Mouse (Mus musculus): ENCODE data around the gene Usp7. TPM values are rescaled to one million over a fixed set of nuclear protein-coding genes. Genes with fewer than 3 reads are reported as not detected.
A peak's percentile ranks its signal among the peaks of the same experiment; 100 is the strongest.

The Usp7 gene
- polyA plus RNA-seq, 1 experiment from 2014 or later: 26.7 TPM

DNA sequence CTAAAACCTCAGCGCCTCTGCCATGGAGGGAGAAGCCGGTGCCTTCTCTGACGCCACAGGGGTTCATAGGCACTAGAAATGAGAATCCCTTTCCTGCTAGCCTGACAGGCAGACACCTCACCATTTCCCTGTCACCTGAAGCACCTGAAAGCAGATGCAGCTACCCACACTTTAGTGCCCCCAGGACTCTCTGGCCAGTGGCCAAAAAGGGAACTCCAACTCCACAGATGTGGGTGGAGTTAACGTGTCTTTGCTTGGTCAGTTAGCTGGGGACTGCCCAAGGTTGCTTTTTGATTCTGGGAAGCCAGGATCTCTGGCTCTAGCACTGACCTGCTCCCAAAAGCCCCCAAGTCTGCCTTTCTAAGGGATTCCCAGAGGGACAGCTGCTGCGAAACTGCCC, 122.7 kb downstream of the Usp7 start:
- no peak for ATAC-seq (ENCODE audit: insufficient read depth, low FRiP score, low read depth)
- Histone ChIP-seq H3K36me3 (no peaks in the 10 kb centered on the region), H3K4me1 (peaks cover 45% of the 10 kb centered on the region), H3K27me3 (replicated peaks) (no peaks in the 10 kb centered on the region), H3K4me2 (peak overlapping the region; percentile 81), H3K4me3 (replicated peaks) (peak overlapping the region; percentile 78; the same call in 1 of the 2 replicates), H3K27ac (0 out of 2 replicates have a peak overlapping the region, but pooled peaks have one; percentile 32), H3K9ac (no peak overlapping the region), H3K9me3 (no peaks in the 10 kb centered on the region)
- 63% methylated on average over 5 of the region's 5 CpGs for WGBS

DNA sequence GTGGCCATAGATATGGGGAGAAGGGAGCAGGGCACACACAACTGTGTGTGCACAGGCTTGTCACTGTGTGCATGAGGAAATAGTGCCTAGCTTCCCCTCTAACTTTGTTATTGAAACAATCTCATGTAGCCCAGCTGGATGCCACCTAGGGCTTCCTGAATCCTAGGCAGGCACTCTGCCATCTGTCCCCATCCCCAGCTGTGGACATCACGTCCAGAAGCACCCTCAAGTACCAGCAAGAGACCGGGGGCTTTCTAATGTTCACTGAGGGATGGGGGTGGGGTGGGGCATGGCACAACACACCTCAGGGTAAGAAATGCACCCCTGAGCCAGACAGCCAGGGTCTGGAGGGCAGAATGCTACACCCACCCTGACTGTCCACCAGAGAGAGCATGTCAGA, 123.7 kb downstream of the Usp7 start:
- peaks cover 45% of the 10 kb centered on the region for H3K4me1 ChIP-seq
- H3K27me3 ChIP-seq (replicated peaks): no peaks in the 10 kb centered on the region
- H3K27ac ChIP-seq: no peak overlapping the region
- no peaks in the 10 kb centered on the region for H3K36me3 ChIP-seq
- 88% methylated on average over 2 of the region's 2 CpGs for WGBS
- no peak overlapping the region for H3K9ac ChIP-seq
- ATAC-seq (ENCODE audit: insufficient read depth, low FRiP score, low read depth): no peak
- H3K9me3 ChIP-seq: no peaks in the 10 kb centered on the region
- no peak overlapping the region for H3K4me2 ChIP-seq
- H3K4me3 ChIP-seq (replicated peaks): no peak overlapping the region

DNA sequence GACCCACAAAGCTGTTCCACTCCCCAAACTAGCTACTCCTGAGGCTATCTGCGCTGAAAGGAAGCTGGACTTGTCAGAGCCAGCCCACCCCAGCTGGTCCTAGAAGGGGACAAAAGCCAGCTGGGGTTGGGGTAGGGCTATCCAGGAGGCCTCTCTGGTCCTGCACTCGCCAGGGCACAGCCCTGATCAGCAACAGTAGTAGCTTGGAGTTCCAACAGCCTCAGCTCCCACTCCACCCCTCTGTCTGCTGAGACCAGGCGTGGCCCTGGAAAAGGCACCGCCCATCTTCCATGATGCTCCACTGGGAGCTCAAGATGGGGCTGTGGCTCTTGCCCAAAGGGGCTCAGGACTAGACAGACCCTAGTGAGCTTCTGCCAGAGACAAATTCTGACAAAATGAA, 124.3 kb downstream of the Usp7 start:
- Histone ChIP-seq H3K9ac (no peak overlapping the region), H3K9me3 (no peaks in the 10 kb centered on the region), H3K4me2 (no peak overlapping the region), H3K4me1 (peaks cover 45% of the 10 kb centered on the region), H3K27me3 (replicated peaks) (no peaks in the 10 kb centered on the region), H3K27ac (no peak overlapping the region), H3K36me3 (no peaks in the 10 kb centered on the region), H3K4me3 (replicated peaks) (no peak overlapping the region)
- ATAC-seq (ENCODE audit: insufficient read depth, low FRiP score, low read depth): no peak
- 64% methylated on average over 4 of the region's 4 CpGs for WGBS

DNA sequence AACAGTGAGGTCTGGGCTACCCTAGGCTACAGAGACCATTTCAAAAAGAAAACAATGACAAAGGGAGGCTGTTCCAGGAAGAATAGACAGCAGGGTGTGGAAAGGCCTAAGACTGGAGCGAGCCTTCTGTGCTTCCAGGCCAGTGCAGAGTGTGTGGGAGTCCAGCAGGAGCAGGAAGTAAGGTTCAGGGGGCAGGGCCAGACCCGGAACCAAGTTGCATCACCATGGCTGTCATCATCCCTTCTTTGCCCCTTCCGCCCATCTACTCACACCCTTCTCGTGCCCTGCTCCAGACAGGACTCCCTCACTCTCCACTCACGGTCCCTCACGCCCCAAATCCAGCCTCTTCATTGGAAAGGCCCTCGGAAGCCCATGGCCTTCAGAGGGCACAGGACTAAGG, 124.8 kb downstream of the Usp7 start:
- no peak for ATAC-seq (ENCODE audit: insufficient read depth, low FRiP score, low read depth)
- Histone ChIP-seq H3K4me2 (no peak overlapping the region), H3K9me3 (no peaks in the 10 kb centered on the region), H3K4me1 (peaks cover 45% of the 10 kb centered on the region), H3K9ac (no peak overlapping the region), H3K4me3 (replicated peaks) (no peak overlapping the region), H3K36me3 (no peaks in the 10 kb centered on the region), H3K27me3 (replicated peaks) (no peaks in the 10 kb centered on the region), H3K27ac (no peak overlapping the region)
- WGBS: 71% methylated on average over 7 of the region's 7 CpGs

DNA sequence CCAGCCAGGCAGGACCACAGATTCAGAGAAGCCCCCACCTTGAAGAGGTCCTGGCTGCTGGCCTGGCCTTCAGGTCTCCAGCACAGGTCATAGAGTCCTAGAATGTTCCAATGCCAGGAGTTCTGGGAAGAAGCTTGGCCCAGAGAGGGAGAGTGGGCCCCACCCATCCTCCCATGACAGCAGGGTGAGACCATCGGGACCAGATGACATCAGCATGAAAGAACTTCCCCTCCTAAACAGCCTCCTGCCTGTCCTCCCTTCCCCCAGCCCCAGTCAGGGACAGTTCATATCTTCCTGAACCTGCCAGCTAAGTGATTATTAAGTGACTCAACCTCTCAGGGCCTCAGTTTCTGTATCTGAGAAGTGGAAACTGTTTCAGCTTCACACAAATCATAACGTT, 125.7 kb downstream of the Usp7 start:
- Histone ChIP-seq H3K9me3 (no peaks in the 10 kb centered on the region), H3K27ac (no peak overlapping the region), H3K4me2 (no peak overlapping the region), H3K4me3 (replicated peaks) (no peak overlapping the region), H3K4me1 (peaks cover 45% of the 10 kb centered on the region), H3K27me3 (replicated peaks) (no peaks in the 10 kb centered on the region), H3K36me3 (peaks cover 2% of the 10 kb centered on the region; the same call in 1 of the 2 replicates), H3K9ac (no peak overlapping the region)
- 44% methylated on average over 2 of the region's 2 CpGs for WGBS
- ATAC-seq (ENCODE audit: insufficient read depth, low FRiP score, low read depth): no peak

DNA sequence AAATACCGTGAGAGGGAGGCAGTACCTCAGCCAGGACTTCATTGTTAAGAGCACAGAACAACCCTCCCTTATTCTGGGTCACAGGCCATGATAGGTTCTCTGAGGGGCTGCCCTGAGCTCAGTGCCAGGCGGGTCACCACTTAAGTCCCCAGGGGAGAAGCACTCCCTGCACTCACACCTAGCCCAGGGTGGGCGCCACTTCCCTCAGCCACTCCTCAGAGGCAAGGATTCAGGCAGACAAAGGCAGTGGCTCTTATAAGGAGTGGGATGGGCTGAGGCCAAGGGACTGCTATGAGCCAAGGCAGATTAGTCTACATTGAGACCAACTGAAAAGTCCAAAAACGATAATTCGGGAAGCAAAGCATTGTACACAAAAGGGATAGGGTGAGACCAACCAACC, 126.7 kb downstream of the Usp7 start:
- no peak for ATAC-seq (ENCODE audit: insufficient read depth, low FRiP score, low read depth)
- H3K9ac ChIP-seq: no peak overlapping the region
- H3K4me2 ChIP-seq: no peak overlapping the region
- no peaks in the 10 kb centered on the region for H3K27me3 ChIP-seq (replicated peaks)
- no peak overlapping the region for H3K27ac ChIP-seq
- 80% methylated on average over 5 of the region's 5 CpGs for WGBS
- no peak overlapping the region for H3K4me3 ChIP-seq (replicated peaks)
- H3K4me1 ChIP-seq: peaks cover 36% of the 10 kb centered on the region
- no peaks in the 10 kb centered on the region for H3K9me3 ChIP-seq
- peaks cover 6% of the 10 kb centered on the region; the same call in 1 of the 2 replicates for H3K36me3 ChIP-seq

DNA sequence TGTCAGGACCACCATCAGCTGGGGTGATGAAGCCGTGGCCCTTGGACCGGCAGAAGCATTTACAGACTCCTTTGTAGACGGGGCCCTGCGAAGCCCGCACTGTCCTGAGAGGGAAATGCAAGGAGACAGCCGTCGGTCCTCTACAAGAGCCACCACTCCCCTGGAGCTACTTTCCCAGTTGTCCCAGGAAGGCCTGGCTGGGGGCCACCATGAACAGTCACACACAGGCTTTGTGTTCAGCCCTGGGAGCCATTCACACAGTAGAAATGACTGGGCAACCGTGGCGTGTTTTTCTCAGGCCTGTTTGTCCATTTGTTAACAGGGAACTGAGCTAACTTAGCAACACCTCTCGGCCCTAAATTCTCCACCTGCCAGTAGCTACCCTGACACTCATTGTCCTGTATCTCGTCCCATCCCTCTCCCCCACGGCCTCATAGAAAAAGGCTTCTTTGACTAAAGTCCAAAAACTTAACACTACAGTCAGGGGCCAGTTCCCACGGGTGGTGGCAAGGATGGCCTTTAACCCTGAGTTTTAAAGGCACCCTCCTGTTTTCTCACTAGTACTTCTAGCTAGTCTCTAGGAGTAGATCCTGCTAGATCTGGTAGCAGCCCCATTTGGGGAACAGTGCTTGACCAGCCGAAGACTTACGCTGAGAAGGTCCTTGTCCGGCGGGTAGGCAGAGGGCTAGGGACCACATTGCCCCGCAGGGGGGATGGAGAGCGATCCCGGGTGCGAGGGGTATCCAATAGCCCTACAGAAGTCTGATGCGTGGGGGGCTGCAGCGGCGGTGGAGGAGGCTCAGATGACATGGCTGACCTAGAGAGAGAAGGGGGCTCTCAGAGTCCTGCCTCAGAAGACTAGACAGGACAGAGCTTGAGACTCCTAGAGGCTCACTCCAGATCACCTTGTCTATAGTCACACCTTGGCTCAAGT, 128.2 kb downstream of the Usp7 start:
- peaks cover 13% of the 10 kb centered on the region; the same call in 1 of the 2 replicates for H3K36me3 ChIP-seq
- H3K27me3 ChIP-seq (replicated peaks): no peaks in the 10 kb centered on the region
- peaks cover 22% of the 10 kb centered on the region for H3K4me1 ChIP-seq
- ATAC-seq (ENCODE audit: insufficient read depth, low FRiP score, low read depth): no peak
- no peak overlapping the region for H3K4me2 ChIP-seq
- no peak overlapping the region for H3K4me3 ChIP-seq (replicated peaks)
- H3K9ac ChIP-seq: no peak overlapping the region
- WGBS: 85% methylated on average over 24 of the region's 24 CpGs
- H3K27ac ChIP-seq: no peak overlapping the region
- no peaks in the 10 kb centered on the region for H3K9me3 ChIP-seq

DNA sequence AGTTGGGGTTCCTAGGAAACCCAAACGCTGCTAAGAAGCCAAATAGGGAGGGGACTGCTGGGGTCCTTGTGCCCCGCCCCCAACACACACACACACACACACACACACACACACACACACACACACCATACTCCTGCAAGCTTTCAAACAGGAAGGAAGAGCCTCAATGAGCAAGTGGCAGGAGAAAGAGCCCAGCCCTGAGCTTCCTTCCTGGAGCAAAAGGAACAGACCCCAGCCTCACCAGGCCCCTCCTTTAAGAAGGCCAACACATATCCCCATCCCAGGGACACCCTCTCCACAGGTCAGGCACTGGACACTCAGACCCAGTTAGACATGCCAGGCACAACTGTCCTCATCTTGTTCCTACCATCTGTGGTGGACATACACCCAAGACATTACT, 129.1 kb downstream of the Usp7 start:
- 44% methylated on average over 2 of the region's 2 CpGs for WGBS
- Histone ChIP-seq H3K9me3 (no peaks in the 10 kb centered on the region), H3K9ac (no peak overlapping the region), H3K27ac (no peak overlapping the region), H3K4me1 (peaks cover 14% of the 10 kb centered on the region), H3K4me2 (no peak overlapping the region), H3K36me3 (peaks cover 17% of the 10 kb centered on the region; the same call in 1 of the 2 replicates), H3K4me3 (replicated peaks) (no peak overlapping the region), H3K27me3 (replicated peaks) (no peaks in the 10 kb centered on the region)
- no peak for ATAC-seq (ENCODE audit: insufficient read depth, low FRiP score, low read depth)

DNA sequence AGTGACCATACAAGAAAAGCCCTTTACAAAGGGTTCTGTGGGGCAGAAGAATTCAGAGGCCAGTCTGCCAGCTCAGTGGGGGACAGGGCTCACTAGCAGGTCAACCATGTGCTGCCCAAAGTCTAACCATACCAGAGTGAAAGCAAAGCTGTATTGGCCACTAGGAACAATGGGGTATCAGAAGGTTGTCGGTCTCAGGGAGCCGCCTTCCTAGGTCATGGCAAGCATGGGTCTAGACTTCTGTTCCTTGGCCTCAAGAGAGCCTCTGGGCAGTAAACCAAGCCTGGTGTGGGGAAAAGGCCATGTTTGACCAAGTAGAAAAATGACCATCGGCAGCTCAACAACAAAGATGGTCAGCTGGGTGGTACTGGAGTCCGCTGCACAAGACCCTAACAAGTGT, 133.3 kb downstream of the Usp7 start:
- Histone ChIP-seq H3K4me2 (no peak overlapping the region), H3K36me3 (peaks cover 43% of the 10 kb centered on the region), H3K4me3 (replicated peaks) (no peak overlapping the region), H3K27ac (no peak overlapping the region), H3K9me3 (no peaks in the 10 kb centered on the region), H3K27me3 (replicated peaks) (no peaks in the 10 kb centered on the region), H3K4me1 (no peaks in the 10 kb centered on the region), H3K9ac (no peak overlapping the region)
- no peak for ATAC-seq (ENCODE audit: insufficient read depth, low FRiP score, low read depth)
- 89% methylated on average over 4 of the region's 4 CpGs for WGBS

DNA sequence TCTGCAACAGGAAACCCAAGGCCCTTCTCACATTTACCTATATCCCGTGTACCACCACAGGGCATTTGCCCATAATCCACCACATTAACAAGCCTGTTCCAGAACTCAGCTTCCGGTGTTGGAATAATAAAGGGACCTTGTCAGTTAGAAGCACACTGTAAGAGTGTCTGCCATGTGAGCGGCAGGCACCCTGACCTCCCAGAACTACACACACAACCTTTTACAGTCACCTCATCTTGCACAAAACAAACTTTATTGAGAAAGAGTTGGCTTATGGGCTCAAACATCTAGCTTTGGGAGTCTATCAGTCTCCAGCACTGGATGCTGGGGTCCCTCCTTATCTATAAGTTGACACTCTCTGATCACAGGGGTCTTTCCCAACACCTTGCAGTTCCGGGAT, 133.8 kb downstream of the Usp7 start:
- WGBS: 77% methylated on average over 4 of the region's 4 CpGs
- no peak for ATAC-seq (ENCODE audit: insufficient read depth, low FRiP score, low read depth)
- peaks cover 46% of the 10 kb centered on the region for H3K36me3 ChIP-seq

DNA sequence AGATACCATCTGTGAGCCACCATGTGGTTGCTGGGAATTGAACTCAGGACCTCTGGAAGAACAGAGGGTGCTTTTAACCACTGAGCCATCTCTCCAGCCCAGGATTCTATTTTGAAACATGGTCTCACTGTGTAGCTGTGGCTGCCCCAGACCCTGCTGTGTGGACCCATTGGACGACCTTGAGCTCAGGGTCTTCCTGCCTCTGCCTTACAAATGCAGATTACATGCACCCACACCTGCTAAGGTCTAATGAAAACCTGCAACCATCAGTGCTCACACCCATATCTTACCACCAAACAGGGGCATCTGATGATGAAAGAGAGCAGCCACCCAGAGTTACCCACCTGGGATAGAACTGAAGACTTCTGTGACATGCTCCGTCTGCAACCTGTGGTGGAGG, 135.9 kb downstream of the Usp7 start:
- peaks cover 62% of the 10 kb centered on the region for H3K36me3 ChIP-seq
- H3K4me1 ChIP-seq: no peaks in the 10 kb centered on the region
- no peak for ATAC-seq (ENCODE audit: insufficient read depth, low FRiP score, low read depth)
- no peaks in the 10 kb centered on the region for H3K27me3 ChIP-seq (replicated peaks)
- no peak overlapping the region for H3K4me2 ChIP-seq
- no peak overlapping the region for H3K27ac ChIP-seq
- 69% methylated on average over 2 of the region's 2 CpGs for WGBS
- no peaks in the 10 kb centered on the region for H3K9me3 ChIP-seq
- no peak overlapping the region for H3K4me3 ChIP-seq (replicated peaks)
- H3K9ac ChIP-seq: no peak overlapping the region

More for the DNA sequence above, 133.8 kb downstream of the Usp7 start:
- no peaks in the 10 kb centered on the region for H3K4me1 ChIP-seq
- H3K9me3 ChIP-seq: no peaks in the 10 kb centered on the region
- H3K9ac ChIP-seq: no peak overlapping the region
- no peak overlapping the region for H3K4me3 ChIP-seq (replicated peaks)
- H3K27me3 ChIP-seq (replicated peaks): no peaks in the 10 kb centered on the region
- H3K4me2 ChIP-seq: no peak overlapping the region
- H3K27ac ChIP-seq: no peak overlapping the region

DNA sequence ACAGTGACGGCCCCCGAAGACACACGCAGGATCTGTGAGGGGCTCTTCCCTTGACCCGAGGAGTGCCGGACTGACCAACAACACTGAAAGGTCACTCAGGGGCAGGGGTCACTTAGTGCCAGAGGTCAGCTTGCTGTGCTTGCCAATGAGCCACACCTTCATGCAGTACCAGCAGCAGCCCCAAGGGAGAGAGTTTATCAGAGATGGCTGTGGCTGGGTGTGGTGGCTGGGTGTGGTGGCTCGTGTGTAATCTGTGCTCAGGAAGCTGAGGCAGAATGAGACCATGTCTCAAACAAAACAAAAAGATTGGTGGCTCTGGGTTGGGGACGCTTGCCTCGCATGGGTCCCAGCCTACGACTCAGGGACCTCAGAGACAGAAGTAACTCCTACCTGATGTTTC, 136.5 kb downstream of the Usp7 start:
- no peak overlapping the region for H3K9ac ChIP-seq
- H3K36me3 ChIP-seq: peaks cover 59% of the 10 kb centered on the region
- ATAC-seq (ENCODE audit: insufficient read depth, low FRiP score, low read depth): no peak; the same call in 1 of the 2 replicates
- H3K4me2 ChIP-seq: no peak overlapping the region
- H3K9me3 ChIP-seq: no peaks in the 10 kb centered on the region
- no peak overlapping the region for H3K27ac ChIP-seq
- WGBS: 78% methylated on average over 9 of the region's 9 CpGs
- H3K4me3 ChIP-seq (replicated peaks): no peak overlapping the region
- no peaks in the 10 kb centered on the region for H3K4me1 ChIP-seq
- H3K27me3 ChIP-seq (replicated peaks): no peaks in the 10 kb centered on the region

Data from stomach, embryonic 15.5 days (tissue).